Mouse (Mus musculus) thymus, postnatal 36 days (tissue): Measurements from ENCODE around the gene Wdr63.
"Not testable (repeated sequence)": the region's sequence is repeated elsewhere in the genome, so short reads cannot be mapped to it uniquely, and the experiment has no call there.

Source experiments
- DNase-seq, 2 experiments: peaks; one replicate each; pipeline ENCODE4 v3.0.0; 2022; ENCODE audit warnings: mixed read lengths in 2 of 2

The Wdr63 gene

DNA sequence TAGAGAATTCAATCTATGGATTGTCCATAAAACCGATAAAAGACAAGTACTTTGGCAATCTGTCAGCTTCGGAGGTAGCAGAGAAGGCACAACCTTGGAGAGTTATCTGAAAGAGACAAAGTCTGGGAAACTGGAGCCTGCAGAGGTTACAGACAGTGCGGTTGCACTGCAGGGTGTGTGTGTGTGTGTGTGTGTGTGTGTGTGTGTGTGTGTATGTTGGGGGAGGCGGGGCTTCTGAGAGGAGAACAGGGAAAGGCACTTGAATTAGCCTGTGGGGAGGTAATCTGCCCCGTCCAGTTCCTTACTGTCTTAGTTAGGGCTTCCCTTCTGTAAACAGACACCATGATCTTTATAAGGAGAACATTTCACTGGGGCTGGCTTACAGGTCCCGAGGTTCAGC is 100.1 kb downstream of the Wdr63 start:
- DNase-seq, result no peak

DNA sequence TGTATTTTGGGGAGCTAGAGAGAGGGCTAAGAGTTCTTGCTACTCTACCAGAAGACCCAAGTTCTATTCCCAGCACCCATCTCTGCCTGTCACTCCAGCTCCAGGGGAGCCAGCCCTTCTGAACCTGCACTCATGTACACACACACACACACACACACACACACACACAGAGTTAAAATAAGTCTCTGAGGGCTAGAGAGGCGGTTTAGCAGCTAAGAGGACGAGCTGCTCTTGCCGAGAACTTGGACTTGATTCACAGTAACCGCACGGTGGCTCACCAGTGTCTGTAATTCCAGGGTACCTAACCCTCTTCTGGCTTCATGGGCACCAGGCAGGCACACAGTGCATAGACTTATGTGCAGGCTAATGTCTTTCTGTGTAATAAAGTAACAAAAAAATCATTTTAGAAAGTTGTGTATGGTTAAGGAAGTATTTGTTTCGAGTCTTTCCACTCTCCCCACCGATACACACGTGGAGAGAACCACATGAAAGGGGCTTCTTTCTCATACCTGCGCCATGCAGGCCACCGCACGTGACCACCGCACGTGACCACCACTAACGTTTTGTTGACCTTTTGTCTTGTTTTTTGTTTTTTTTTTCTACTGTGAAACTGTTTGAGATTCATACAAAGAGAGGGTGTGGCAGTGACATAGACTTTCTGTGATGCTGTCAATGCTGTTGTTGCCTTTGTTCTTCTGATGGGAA is 103.4 kb downstream of the Wdr63 start:
- no peak for DNase-seq

DNA sequence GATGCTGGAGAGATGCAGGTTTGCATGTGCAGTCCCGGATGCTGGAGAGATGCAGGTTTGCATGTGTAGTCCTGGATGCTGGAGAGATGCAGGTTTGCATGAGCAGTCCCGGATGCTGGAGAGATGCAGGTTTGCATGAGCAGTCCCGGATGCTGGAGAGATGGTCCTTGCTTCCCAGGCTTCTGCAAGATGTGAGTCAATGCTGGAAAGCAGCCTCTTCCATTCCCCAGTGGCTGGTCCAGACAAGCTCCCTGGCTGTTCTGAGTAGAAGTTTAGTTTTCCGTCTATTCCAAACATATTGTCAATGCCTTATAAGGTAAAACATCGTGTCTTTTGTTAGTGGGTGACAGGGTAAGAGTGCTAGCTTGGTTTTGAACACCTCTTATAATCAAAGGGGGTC is 111.4 kb downstream of the Wdr63 start:
- DNase-seq, result not testable (repeated sequence)

DNA sequence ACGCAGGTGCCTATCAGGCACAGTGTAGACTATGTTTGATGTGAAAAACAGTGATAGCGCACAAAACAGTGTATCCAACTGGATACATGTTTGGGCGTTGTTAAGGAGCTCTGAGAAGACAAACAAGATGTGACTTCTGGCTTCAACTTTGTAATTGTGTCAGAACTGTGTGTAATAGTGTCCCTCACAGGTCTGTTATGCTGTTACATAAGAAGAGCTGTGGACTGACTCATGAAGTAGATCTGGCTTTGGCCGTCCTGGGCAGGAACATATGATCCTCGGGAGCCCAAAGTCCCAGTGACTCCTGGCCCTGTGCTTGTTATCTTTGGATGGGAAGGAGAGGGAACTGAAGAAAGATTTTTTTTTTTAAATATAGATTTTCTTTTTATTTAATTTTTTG is 112.4 kb downstream of the Wdr63 start:
- DNase-seq, result no peak

DNA sequence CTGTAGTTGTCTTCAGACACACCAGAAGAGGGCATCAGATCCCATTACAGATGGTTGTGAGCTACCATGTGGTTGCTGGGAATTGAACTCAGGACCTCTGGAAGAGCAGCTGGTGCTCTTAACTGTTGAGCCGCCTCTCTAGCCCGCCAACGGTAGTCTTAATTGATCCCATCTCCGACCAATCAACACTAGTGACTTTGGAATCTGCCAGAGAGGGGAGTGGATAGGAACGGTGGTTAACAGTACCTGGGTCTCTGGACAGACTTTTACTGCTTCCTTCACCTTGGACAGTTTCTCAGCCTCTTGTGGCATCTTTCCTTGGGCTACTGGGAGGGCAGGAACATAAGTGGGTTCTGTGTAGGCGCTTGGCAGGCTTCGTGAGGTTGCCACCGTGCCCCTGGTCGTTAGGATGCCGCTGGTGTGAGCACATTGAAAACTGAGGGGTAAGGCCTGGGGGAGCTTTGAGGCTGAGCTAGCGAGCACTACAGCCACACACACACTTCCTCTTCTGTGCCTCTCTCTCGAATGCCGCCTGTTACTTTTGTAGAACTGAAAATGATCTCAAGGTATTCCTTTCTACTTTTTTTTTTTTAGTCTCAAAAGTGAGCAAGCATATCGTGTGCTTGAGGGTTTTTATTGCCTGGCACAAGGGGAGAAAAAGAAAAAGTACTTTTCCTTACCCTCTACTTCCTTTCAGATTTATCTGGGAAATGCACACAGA is 114.3 kb downstream of the Wdr63 start:
- no peak for DNase-seq

DNA sequence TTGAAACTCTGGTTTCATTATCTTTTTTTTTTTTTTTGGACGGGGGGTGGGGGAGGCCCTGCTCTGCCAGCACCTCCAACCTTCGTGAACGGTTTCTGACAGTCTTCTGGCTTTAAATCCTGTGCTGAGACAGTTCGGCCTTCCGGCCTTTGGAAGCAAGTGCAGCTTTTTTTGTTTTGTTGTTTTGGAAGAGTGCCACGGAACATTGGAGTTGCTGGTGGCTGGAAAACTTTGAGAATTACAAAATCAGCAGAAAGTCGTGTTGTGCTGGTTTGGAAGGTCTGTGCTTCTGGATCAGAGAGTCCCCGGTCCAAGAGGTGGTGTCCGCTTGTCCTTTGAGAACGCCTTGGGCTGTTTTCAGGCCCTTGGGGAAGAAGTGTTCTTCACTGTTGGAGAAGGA is 115.1 kb downstream of the Wdr63 start:
- DNase-seq, result no peak

DNA sequence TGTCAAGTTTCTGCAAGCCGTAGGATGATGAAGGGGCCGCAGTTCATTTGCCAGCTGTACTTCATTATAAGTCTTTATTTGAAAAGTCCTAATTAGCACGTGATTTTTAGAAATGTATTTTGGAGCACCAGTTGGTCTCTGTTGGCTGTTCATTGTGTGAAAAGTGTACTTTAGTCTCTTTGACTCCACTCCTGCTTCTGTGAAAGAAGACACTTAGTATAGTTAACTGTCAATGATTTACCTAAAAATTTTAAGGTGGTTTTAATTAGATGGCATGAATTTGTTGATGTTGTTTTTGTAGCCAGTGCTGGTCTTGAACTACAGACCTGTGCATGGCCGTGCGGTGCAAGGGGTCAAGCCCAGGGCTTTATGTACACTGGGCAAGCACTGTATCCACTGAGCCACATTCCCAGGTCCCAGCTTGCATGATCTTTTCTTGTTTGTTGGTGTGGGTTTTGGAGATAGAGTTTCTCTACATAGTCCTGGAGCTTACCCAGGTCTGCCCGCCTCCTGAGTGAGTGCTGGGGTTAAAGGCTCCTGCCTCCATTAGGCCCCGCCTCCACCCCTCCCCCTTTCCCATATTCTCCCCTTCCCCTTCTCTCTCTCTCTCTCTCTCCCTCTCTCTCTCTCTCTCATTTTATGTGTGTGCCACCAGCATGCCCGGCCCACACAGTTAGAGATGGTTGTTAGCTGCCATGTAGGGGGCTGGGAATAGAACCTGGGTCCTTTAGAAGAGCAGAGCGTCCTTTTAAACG is 115.8 kb downstream of the Wdr63 start:
- no peak for DNase-seq

DNA sequence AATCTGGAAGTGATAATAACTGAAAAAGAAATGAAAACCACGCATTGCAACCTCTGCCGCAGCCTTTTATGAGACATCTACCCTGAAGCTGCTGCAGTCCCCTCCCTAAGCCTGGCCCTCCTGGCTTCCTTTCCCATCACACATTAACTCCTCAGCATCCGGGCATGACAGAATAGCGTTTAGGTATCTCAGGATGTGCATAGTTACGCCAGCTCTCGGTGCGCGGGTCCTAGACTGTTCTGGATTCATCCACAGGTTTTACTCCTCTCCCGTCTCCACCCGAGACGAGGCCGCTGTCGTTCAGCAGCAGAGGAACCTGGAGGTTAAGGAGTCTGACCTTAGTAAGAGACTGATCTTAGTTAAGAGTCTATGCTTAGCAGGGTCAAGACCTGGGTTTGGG is 116.8 kb downstream of the Wdr63 start:
- no peak for DNase-seq
